Mouse (Mus musculus) CH12.LX (cell line): ENCODE data around the gene Dnase1l3. TPM values are rescaled to one million over a fixed set of nuclear protein-coding genes. Genes with fewer than 3 reads are reported as not detected.

Experiments
- DNase-seq: peaks from one replicate; pipeline ENCODE4 v3.0.0-alpha.2; 2013; ENCODE audit errors: extremely low read depth
- H3K27ac ChIP-seq: 2 replicates; pipeline ENCODE4 v1.5.1; 2012; ENCODE audit warnings: low read depth, mild to moderate bottlenecking, control low read depth, moderate library complexity; ENCODE audit not compliant: insufficient read depth
- H3K27me3 ChIP-seq: replicated peaks from 2 replicates; pipeline ENCODE3; 2012; ENCODE audit warnings: inconsistent platforms
- H3K36me3 ChIP-seq, 2 experiments: replicated peaks in 1 of 2; 2 replicates each; pipeline versions ENCODE3 to v1.6.1; 2012; ENCODE audit warnings: inconsistent platforms in 1 of 2, low read length in 1 of 2, mild to moderate bottlenecking in 1 of 2, mixed read lengths in 1 of 2, moderate library complexity in 1 of 2; ENCODE audit not compliant: control insufficient read depth in 1 of 2, insufficient read depth in 1 of 2
- H3K4me1 ChIP-seq, 2 experiments: 2 replicates each; pipeline ENCODE4 v1.6.1; 2012; ENCODE audit warnings: inconsistent platforms in 1 of 2, moderate library complexity in 1 of 2; ENCODE audit not compliant: insufficient read depth in 2 of 2, control insufficient read depth in 1 of 2
- H3K4me2 ChIP-seq: 2 replicates; pipeline ENCODE4 v1.6.1; 2012; ENCODE audit warnings: low read depth, mild to moderate bottlenecking, control low read depth; ENCODE audit not compliant: poor library complexity, insufficient read depth, severe bottlenecking
- H3K4me3 ChIP-seq, 3 experiments: fragments of 150-350 bp in 1 of 3; sonication (generic) in 1 of 3; replicated peaks in 1 of 3; 2 replicates each; pipeline versions ENCODE3 to v1.5.1; 2011 to 2012; ENCODE audit warnings: low read depth in 2 of 3, low read length in 2 of 3, mild to moderate bottlenecking in 2 of 3, moderate library complexity in 2 of 3, control low read depth in 1 of 3, improper control_type of control experiment in 1 of 3, inconsistent platforms in 1 of 3, mixed read lengths in 1 of 3; ENCODE audit not compliant: poor library complexity in 1 of 3
- H3K79me2 ChIP-seq: replicated peaks from 2 replicates; pipeline ENCODE4 v1.6.1; 2012; ENCODE audit warnings: mild to moderate bottlenecking, moderate library complexity; ENCODE audit not compliant: control insufficient read depth, poor library complexity, insufficient read depth, severe bottlenecking; ENCODE audit errors: extremely low read depth
- H3K9ac ChIP-seq: 2 replicates; pipeline ENCODE4 v1.6.1; 2012; ENCODE audit warnings: low read depth, mild to moderate bottlenecking, control low read depth, moderate library complexity; ENCODE audit not compliant: insufficient read depth
- H3K9me3 ChIP-seq: replicated peaks from 2 replicates; pipeline ENCODE3; 2012; ENCODE audit warnings: low read length, inconsistent platforms, mixed read lengths
- CTCF ChIP-seq, 2 experiments: IDR thresholded peaks in 1 of 2; conservative IDR thresholded peaks in 1 of 2; 2 replicates each; pipeline ENCODE4 v1.5.1; 2011 to 2012; ENCODE audit warnings: low read depth in 2 of 2, low read length in 2 of 2, improper control_type of control experiment in 1 of 2, inconsistent platforms in 1 of 2, mild to moderate bottlenecking in 1 of 2, moderate library complexity in 1 of 2
- ELF1 ChIP-seq: IDR thresholded peaks from 2 replicates; pipeline ENCODE4 v1.6.1; 2014; ENCODE audit warnings: low read depth, mild to moderate bottlenecking, inconsistent platforms, low read length, improper control_type of control experiment
- HCFC1 ChIP-seq: IDR thresholded peaks from 2 replicates; pipeline ENCODE4 v1.6.1; 2012; ENCODE audit warnings: low read depth, mild to moderate bottlenecking, inconsistent platforms, low read length, improper control_type of control experiment
- IRF4 ChIP-seq: IDR thresholded peaks from 2 replicates; pipeline ENCODE4 v1.6.1; 2014; ENCODE audit warnings: low read depth, mild to moderate bottlenecking, inconsistent platforms, low read length, improper control_type of control experiment
- JUN ChIP-seq: IDR thresholded peaks from 2 replicates; pipeline ENCODE4 v1.6.1; 2011; ENCODE audit warnings: low read depth, mild to moderate bottlenecking, low read length, improper control_type of control experiment, moderate library complexity; ENCODE audit not compliant: insufficient read depth
- JUND ChIP-seq: conservative IDR thresholded peaks from 2 replicates; pipeline ENCODE4 v1.6.1; 2011; ENCODE audit warnings: low read depth, low read length, improper control_type of control experiment
- MAX ChIP-seq: IDR thresholded peaks from 2 replicates; pipeline ENCODE4 v1.6.1; 2011; ENCODE audit warnings: low read length, improper control_type of control experiment
- MXI1 ChIP-seq: IDR thresholded peaks from 2 replicates; pipeline ENCODE4 v1.6.1; 2011; ENCODE audit warnings: mild to moderate bottlenecking, low read depth, low read length, improper control_type of control experiment
- MYC ChIP-seq: IDR thresholded peaks from 2 replicates; pipeline ENCODE4 v1.6.1; 2011; ENCODE audit warnings: low read depth, mild to moderate bottlenecking, improper control_type of control experiment, low read length
- NELFE ChIP-seq: IDR thresholded peaks from 2 replicates; pipeline ENCODE4 v1.6.1; 2011; ENCODE audit warnings: low read depth, low read length, improper control_type of control experiment
- RAD21 ChIP-seq: IDR thresholded peaks from 2 replicates; pipeline ENCODE4 v1.6.1; 2011; ENCODE audit warnings: low read depth, mild to moderate bottlenecking, low read length, improper control_type of control experiment, moderate library complexity
- SIN3A ChIP-seq: IDR thresholded peaks from 2 replicates; pipeline ENCODE4 v1.6.1; 2012; ENCODE audit warnings: low read length, improper control_type of control experiment, inconsistent platforms
- SMC3 ChIP-seq: IDR thresholded peaks from 2 replicates; pipeline ENCODE4 v1.6.1; 2011; ENCODE audit warnings: low read depth, low read length, improper control_type of control experiment
- TBP ChIP-seq: conservative IDR thresholded peaks from 2 replicates; pipeline ENCODE4 v1.6.1; 2011; ENCODE audit warnings: low read depth, low read length, improper control_type of control experiment
- TCF12 ChIP-seq: IDR thresholded peaks from 2 replicates; pipeline ENCODE4 v1.6.1; 2014; ENCODE audit warnings: low read depth, mild to moderate bottlenecking, inconsistent platforms, low read length, improper control_type of control experiment
- UBTF ChIP-seq: IDR thresholded peaks from 2 replicates; pipeline ENCODE4 v1.6.1; 2012; ENCODE audit warnings: low read depth, mild to moderate bottlenecking, inconsistent platforms, low read length, improper control_type of control experiment, moderate library complexity
- USF1 ChIP-seq: IDR thresholded peaks from 2 replicates; pipeline ENCODE4 v1.6.1; 2014; ENCODE audit warnings: low read depth, mild to moderate bottlenecking, inconsistent platforms, low read length, improper control_type of control experiment
- USF2 ChIP-seq: conservative IDR thresholded peaks from 2 replicates; pipeline ENCODE4 v1.6.1; 2011; ENCODE audit warnings: low read depth, low read length, improper control_type of control experiment
- ZKSCAN1 ChIP-seq: IDR thresholded peaks from 2 replicates; pipeline ENCODE4 v1.6.1; 2012; ENCODE audit warnings: low read depth, inconsistent platforms, low read length, improper control_type of control experiment, borderline replicate concordance
- ZMIZ1 ChIP-seq: IDR thresholded peaks from 2 replicates; pipeline ENCODE4 v1.6.1; 2012; ENCODE audit warnings: low read depth, mild to moderate bottlenecking, inconsistent platforms, low read length, improper control_type of control experiment
- dilution Hi-C: fragments of 300-500 bp; cut with MboI; formaldehyde crosslinking; loops from 2 replicates; pipeline ENCODE4 v1.14.3; 2020; ENCODE audit warnings: low sequenced_read_pairs; ENCODE audit not compliant: extremely low pct_unique_long_range_greater_than_20kb, extremely low pct_ligation_motif_present
- in situ Hi-C: fragments of 300-500 bp; cut with MboI; formaldehyde crosslinking; loops from 3 replicates; pipeline ENCODE4 v1.14.3; 2019; ENCODE audit warnings: low sequenced_read_pairs, low pct_ligation_motif_present, low pct_unique_long_range_greater_than_20kb, mixed read lengths
- polyA plus RNA-seq: library from polyadenylated mRNA; unstranded; fragments of >175 nt; gene quantifications from 2 replicates; pipeline ENCODE4 v1.2.1, GENCODE M21; 2012; ENCODE audit warnings: low read depth; ENCODE audit not compliant: insufficient read length
- total RNA-seq, 2 experiments: library from RNA; depleted of rRNA; stranded (reverse); fragments of 300-350 nt in 1 of 2; fragments of >200 nt in 1 of 2; gene quantifications; 2 replicates each; pipeline ENCODE4 v1.2.3; 2012 to 2014

Gene Dnase1l3
- total and polyA plus RNA-seq, 3 experiments = 2.5 to 36.0 (median 2.9) TPM

DNA sequence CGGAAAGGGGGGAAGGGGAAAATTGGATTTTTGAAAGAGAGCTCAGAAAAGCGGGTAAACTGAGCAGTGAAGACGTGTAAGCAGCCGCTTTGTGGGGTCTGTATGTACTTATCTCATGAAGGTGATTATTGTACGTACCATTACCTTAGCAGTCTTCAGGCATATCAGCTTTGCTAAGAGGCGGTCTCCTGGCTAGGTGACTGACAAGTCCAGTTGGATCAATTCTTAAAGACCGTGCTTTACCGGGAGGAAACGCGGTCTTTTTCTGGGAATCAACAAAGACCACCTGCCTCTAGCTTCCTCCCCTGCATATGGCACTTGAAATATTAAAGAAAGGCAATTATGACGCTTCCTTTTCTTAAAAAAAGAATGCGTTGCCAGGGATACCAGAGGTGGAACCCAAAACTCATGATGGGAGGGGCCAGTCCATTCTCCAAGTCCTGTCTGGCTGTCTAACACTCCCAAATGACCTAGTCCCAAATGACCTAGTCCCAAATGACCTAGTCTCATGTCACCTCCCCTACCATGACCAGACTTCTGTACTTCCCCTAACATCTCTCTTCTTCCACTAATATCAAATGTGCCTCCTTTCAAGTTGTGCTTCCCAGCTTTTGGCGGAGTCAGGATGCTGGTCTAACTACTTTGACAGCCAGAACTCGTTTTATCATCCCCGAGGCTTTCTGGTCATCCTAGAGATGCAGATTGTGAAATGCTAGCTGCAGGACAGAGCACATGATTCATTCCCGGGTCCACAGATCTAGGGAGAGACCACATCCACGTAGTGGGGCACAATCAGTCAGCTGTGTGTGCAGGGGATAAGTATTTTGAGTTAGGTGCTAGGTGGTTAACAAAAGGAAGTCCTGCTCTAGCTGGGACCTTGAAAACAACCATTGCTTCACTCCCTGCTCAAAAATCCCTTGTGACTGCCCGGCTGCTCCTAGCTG is 9.6 kb upstream of the Dnase1l3 start:
- dilution Hi-C loops (no loop called here), in situ Hi-C loops (loop anchor here (5.0 kb wide), 2 partner anchors 38 to 42 kb away; no protein-coding TSS in a partner anchor)
- peak overlapping the region; percentile 48 for H3K4me2 ChIP-seq
- TF ChIP-seq RAD21 = no peak
- H3K27ac ChIP-seq = no peak overlapping the region
- peaks cover 8% of the 10 kb centered on the region for H3K27me3 ChIP-seq
- no peak for DNase-seq
- peak overlapping the region; percentile 76 to 88 (median 82) for H3K4me3 ChIP-seq
- peaks cover 0 to 13% of the 10 kb centered on the region in 2 experiments for H3K36me3 ChIP-seq
- H3K9ac ChIP-seq = peak overlapping the region; percentile 75
- peaks cover 6% of the 10 kb centered on the region for H3K79me2 ChIP-seq
- H3K9me3 ChIP-seq = no peaks in the 10 kb centered on the region
- peaks cover 32 to 59% of the 10 kb centered on the region in 2 experiments for H3K4me1 ChIP-seq

DNA sequence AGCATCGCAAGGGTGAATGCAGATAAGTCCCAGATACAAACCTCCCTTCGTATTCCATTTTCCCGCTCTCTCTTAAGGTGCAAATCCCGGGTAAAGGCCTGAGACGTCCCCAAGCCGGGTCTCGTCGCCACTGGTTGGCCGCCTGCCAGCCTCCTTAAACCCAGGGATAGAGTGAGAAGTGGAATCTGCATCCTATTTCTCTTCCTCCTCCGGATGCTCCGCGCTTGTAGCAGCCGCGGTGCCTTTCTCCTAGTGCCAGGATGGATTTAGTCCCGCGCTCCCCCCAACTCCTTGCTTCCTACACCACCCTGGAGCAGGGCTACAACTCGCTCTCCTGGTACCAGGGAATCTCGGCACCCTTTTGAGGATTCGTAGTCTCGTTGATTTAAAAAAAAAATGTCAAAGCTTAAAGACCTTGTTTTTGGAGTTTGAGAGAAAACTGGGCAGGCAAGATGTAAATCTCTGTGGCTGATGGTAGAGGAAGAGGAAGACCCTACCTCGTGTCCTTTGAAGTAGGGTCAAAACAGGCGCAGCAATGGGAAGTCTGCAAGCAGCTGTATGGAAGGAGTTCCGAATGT is 8.8 kb upstream of the Dnase1l3 start:
- Histone ChIP-seq H3K4me3 (peak overlapping the region; percentile 76 to 88 (median 82)), H3K9ac (peak overlapping the region; percentile 75)
- in situ Hi-C loops = loop anchor here (5.0 kb wide), 2 partner anchors 39 to 41 kb away; no protein-coding TSS in a partner anchor

DNA sequence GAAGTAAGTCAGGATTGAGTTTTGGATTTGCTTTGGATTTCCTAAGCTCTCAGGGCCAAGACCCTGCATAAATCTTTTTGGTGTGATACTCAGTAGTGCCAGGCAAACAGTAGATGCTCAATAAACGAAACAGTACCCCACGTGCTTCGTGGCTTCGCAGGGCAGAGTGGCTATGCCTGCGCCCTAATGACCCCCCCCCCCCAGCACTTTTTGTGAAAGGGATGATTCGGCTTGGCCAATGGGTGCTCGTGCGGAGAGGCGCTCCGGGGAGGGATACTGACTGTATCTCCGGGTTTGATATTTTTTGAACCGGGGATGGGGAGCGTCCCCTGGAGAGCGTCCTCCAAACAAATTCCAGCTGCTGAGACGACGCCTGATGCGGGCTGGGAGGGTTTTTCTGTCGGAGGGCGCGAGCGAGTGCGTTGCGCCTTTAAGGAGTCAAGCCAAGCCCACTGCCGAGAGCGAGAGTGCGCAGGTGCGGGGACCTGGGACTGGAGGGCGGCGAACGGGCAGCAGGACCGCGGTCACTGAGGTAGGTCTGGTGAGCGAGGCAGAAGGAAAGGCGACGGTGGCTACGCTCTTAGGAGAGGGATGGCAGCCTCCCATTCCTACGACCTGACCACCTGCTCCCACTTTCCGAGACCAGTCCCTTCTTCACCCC is 8.2 kb upstream of the Dnase1l3 start, which contains the start of gene Abhd6:
TSS of gene Abhd6 (plus strand) at position 471 of the 661 bp plus-strand sequence.
- Histone ChIP-seq H3K4me1 (peaks cover 24 to 52% of the 10 kb centered on the region in 2 experiments), H3K27ac (no peak within 1 kb of the TSS), H3K27me3 (peaks cover 8% of the 10 kb centered on the region), H3K4me3 (peak within 1 kb of the TSS; percentile 76 to 88 (median 82)), H3K36me3 (peaks cover 0 to 2% of the 10 kb centered on the region in 2 experiments), H3K79me2 (peaks cover 6% of the 10 kb centered on the region; the same call in 1 of the 2 replicates), H3K9ac (peak within 1 kb of the TSS; percentile 75), H3K4me2 (peak within 1 kb of the TSS; percentile 48), H3K9me3 (no peaks in the 10 kb centered on the region)
- DNase-seq = peak; percentile 84
- in situ Hi-C loops = loop anchor here (5.0 kb wide), 2 partner anchors 40 kb away; no protein-coding TSS in a partner anchor
- dilution Hi-C loops = no loop called here
- TF ChIP-seq ELF1 (no peak), JUN (no peak), UBTF (no peak), USF2 (0 out of 2 replicates have a peak, but pooled peaks have one; percentile 3), CTCF (conservative IDR thresholded peaks at IDR 0.05 in 1 of 2, IDR thresholded peaks at IDR 0.05 in 1 of 2; ENCODE audit: low read depth in 2 of 2, low read length in 2 of 2) (no peak), SMC3 (no peak), IRF4 (peak; percentile 34; the same call in 1 of the 2 replicates), RAD21 (no peak), ZMIZ1 (no peak; the same call in 1 of the 2 replicates), SIN3A (no peak), MYC (peak; percentile 37; the same call in 1 of the 2 replicates), ZKSCAN1 (no peak), TCF12 (peak; percentile 55; the same call in 1 of the 2 replicates), NELFE (peak; percentile 67), MXI1 (peak; percentile 55; the same call in 1 of the 2 replicates), TBP (peak; percentile 61; the same call in 1 of the 2 replicates), JUND (no peak), HCFC1 (peak; percentile 41; the same call in 1 of the 2 replicates)

More for the DNA sequence above, 8.8 kb upstream of the Dnase1l3 start:
- Histone ChIP-seq H3K4me2 (peak overlapping the region; percentile 48), H3K79me2 (peaks cover 6% of the 10 kb centered on the region; the same call in 1 of the 2 replicates), H3K27me3 (peaks cover 8% of the 10 kb centered on the region), H3K36me3 (peaks cover 0 to 5% of the 10 kb centered on the region in 2 experiments), H3K9me3 (no peaks in the 10 kb centered on the region), H3K4me1 (peaks cover 25 to 53% of the 10 kb centered on the region in 2 experiments), H3K27ac (no peak overlapping the region)
- TF ChIP-seq MAX (0 out of 2 replicates have a peak, but pooled peaks have one; percentile 32), USF1 (no peak), SIN3A (peak; percentile 40; the same call in 1 of the 2 replicates)
- no peak for DNase-seq
- dilution Hi-C loops = no loop called here
